Mouse (Mus musculus): ENCODE measurements around the gene Nucb2.

Gene Nucb2

DNA sequence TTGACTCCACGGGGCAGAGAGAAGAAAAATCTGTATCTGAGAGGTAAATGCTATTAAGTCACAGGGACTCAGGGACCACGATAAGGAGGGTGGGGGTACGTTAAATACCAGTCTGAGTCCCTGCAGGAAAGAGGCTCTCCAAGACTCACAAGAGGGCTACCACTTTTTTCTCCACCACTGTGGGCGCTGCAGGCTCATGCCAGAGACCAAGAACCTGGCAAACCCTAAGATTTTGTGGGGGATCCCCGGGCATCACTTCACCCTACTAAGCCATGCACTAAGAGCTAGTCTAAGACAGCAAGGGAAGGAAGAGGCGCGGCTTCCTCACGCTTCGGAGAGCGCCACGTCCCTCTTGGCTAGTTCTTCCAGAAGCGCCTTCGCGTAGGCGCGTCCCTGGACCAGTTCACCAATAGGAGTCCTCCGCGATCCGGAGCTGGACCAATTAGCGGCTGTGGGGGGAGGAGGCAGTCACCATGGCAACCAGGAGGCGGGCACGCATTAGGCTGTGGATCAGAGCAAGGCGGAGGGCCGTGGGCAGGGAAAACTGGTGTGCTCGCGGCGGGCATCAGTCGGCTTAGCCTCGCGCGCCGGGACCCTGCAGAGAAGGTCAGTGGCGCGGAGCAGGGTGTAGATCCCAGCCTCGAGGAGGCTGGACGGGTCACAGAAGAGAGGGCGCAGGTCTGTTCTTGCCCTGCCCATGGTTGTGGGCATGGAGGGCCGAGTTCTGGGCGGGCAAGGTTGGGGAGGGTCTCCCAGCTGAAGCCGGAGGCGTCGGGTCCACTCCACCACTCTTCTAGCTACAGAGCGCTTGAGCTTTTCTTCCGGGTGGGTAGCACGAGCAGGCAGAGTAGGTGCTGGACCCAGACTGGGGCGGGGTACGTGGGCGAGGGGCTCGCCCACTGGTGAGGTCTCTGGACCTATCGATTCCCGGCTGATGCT, at the start of gene Nucb2:
Nucb2 (plus strand) TSS at position 491 of the 939 bp plus-strand sequence.
- DNase-seq (ENCODE audit: low read depth, low spot score), result peak; percentile 99

DNA sequence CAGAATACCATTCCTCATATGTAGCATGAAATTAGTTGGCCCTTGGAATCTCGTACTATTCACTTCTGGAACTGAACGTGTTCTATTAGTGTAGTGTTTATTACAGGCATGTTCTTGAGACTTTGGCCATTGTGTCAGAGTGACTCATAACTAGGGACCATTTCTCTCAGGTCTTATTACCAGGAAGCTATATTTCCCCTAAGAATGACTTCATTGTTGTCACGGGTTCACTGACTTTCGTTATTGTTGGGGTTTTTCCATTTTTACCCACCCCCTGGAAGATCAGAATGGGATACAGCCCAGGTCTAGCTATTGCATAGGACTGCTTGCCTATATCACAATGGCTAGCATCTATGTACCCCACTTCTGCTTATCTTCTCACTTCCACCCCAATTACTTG, 47.2 kb upstream of the Nucb2 start:
- DNase-seq (ENCODE audit: low read depth, low spot score), result no peak

DNA sequence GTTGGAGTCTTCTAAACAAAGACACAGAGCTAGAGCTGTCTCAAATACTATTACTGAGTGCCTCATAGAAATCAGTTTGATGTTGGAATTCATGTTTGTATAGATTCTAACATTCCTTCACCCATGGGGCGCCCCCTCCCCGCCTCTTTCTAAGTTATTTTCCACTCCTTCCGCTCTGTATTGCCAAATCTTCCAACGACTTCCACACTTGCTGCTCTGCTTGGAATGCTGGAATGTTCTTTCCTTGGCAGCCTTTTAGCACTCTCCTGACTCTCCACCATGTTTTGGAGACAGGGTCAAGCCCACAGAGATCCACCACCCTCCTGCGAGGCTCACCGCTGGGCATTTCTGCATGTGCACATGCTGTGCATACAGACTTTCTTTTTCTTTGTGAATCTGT, 46.8 kb upstream of the Nucb2 start:
- DNase-seq (ENCODE audit: low read depth, low spot score), result peak; percentile 16

DNA sequence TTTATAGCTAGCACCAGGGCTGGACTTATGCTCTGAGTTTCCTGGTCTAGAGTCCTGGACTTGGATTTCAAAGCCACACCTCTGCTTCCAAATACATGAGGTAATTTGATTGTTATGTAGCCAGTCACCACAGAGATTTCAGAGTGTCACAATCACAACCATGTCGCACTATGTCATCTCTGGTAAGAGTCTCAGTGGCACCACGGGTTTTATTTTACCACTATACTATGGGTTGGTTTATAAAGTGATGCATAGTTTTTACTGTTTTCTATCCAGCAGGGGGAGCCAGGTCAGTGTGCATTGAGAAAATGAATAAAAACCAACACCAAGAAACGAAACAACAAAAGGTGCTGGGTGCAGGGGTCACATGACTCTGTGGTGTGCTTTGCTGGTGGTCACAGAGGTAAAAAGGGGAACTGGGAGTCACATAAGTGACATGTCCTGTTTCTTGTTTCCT, 45.2 kb upstream of the Nucb2 start:
- peak; percentile 16 for DNase-seq (ENCODE audit: low read depth, low spot score)

DNA sequence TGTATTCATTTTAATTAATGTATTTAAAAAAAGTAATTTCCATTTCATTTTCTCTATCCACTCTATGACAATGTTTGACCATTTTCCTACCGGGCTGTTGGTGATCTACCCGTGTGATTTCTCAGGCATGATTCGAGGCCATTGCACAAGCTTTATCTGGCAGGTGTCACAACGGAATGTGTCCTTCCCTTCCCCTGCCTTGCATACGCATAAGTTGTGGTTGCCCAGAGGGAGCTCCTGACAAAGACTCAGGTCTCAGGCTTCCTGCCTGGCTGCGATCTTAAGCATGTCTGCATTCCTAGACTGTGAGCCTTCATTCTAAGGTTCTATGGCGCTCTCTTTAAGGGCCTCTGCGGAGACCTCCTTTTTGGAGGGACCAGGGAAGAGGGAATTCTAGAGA, 42.1 kb upstream of the Nucb2 start:
- peak; percentile 67 for DNase-seq (ENCODE audit: low read depth, low spot score)

DNA sequence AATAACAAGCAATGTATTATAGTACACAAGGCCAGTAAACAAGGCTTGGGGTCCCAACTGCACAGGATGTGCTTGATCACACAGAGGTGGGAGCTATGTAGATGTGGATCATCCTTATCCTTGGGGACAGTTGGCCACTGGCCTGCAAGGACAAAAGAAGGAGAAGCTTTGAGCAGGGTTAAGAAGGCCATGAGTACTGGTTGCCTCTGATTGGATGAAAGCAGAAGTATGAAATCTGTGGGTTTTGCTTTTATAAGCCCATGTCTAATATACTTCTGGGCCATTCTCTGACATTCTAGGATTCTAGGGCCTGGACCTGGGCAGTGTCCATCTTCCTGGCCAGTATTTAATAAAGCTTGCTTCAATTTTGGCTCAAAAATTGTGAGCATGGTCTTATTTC, 28.3 kb upstream of the Nucb2 start:
- no peak for DNase-seq (ENCODE audit: low read depth, low spot score)

DNA sequence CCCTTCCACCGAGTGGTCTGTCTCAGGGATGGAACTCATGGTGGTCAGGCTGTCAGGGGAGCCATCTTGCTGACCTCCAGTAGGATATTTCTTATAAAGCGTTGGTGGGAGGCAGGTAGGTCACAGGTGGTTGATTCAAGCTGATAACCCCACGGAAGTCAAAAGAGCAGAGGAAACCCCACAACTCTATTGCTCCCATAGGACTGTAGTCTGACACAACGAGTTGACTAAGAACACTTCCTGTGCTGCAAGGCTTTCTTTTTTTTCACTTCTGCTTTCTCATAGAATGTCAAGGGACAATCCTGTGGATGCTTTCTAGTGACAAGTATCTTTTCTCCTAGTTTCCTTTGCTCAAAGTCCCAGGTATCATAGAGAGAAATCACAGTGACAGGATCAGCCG, 27.9 kb upstream of the Nucb2 start:
- DNase-seq (ENCODE audit: low read depth, low spot score), result no peak

DNA sequence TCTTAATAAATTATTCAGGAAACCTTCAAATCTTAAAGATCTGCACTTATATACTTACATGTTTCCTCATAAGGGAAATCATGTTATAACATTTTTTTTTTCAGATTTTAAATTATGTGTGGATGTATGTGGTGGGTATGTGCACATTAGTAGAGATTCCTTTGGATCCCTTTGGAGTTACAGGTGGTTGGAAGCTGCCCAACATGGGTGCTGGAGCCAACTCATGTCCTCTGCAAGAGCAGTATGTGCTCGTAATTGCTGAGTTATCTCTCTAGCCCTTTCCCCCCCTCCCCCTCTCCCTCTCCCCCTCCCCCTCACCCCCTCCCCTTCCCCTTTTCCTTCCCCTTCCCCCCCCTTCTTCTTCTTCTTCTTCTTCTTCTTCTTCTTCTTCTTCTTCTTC, 21.1 kb upstream of the Nucb2 start:
- DNase-seq (ENCODE audit: low read depth, low spot score), result no peak

DNA sequence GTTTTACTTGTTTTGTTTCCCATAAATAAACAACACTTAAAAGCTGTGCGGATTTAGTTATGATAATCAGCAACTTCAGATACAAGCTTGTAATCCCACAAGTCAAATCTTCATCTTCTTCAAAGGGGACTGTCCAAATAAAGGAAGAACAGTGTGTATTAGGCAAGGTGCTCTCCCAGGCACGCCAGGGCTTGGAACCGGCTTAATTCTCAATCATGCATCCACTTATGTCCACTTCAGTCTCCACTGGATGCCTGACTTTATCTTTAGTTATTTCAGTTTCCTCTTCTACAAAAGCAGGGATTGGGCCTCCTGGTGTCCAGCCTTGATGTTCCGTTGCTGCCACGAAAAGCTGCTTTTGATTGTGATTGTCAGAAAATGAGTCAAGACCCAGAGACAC, 20.4 kb upstream of the Nucb2 start:
- DNase-seq (ENCODE audit: low read depth, low spot score), result no peak

DNA sequence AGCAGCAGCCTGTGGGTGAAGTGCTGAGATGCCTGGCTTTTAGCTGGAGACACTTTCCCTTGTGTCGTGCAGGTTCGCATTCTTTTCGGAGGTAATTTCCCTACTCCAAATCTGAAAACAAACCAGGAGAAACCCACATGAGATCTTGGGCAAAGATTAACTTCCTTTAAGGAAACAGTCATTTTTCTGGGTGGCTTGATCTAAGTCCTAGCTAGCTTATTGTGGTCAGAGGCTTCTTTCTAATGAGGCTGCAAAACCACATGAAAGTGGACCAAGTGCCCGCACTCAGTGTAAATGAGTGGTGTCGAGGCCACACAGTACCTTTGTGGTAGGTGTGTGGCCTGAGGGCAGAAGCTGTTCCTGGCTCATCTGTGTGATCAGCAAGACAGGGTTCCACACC, 20.0 kb upstream of the Nucb2 start:
- DNase-seq (ENCODE audit: low read depth, low spot score), result no peak

DNA sequence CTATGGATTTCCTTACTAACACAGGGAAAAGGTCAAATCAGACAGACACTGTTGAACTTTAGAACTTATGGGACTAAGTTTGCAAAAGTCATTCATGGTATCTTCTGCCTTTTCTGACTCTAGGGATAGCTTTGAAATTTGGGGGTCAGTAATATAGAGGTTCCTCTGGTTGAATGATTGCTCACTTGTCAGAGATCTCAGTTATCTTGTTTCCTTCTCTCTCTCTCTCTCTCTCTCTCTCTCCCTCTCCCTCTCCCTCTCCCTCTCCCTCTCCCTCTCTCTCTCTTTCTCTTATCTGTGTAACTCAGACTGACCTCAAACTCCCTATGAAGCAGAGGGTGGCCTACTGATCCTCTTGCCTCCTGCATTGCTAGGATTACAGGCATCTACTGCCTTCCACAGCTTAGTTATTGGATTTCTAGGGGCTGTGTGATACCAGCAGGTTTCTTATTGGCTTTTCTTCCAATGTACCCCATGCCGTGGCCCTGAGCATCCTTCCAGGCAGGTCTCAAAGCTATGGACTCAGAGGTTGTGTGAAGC, 19.0 kb upstream of the Nucb2 start:
- no peak for DNase-seq (ENCODE audit: low read depth, low spot score)

DNA sequence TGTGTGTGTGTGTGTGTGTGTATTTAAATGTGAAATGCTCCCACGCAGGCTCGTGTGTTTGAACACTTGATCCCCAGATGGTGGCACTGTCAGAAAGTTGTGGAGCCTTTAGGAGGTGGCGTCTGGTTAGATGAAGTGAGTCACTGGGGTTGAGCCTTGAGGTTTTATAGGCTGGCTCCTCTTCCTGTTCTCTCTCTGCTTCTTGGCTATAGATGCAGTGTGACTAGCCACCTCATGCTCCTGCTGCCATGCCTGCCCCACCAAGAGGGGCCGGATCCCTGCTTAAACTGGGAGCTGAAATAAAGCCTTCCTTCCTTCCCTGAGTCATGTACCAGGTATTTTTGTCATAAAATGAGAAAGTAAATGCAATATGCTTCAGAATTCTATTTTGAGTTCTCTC, 13.1 kb upstream of the Nucb2 start:
- DNase-seq (ENCODE audit: low read depth, low spot score), result no peak

DNA sequence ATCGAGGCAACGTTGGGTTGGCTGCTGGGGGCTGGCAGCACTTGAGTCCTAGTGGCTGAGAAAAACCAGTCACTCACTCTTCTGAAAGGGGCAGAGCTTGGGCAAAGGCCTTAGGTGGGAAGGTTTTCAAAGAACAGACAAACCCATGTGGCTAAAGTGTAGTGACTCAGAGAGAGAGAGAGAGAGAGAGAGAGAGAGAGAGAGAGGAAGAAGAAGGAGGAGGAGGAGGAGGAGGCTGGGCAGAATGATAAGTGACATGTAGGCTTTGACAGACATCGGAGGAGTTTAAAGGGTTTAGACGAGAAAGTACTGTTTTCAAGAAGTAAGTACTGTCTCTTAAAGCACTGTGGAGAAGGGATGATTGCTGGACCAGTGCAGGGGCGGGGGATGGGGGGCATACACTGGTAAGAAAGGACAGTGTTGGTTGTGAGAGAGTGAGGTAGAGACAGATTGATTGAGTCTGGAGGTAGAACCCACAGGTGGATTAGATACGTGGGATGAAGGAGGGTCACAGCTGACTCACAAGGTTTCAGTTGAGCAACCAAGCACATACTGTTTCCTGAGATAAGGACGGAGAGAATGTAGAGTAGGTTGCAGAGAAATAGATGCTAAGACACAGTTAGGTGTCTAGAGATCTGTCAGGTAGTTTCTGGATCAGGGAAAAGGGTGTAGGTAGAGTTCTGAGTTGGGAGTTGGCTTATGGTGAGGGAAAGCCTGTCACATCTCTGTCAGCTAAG, 10.7 kb upstream of the Nucb2 start:
- DNase-seq (ENCODE audit: low read depth, low spot score), result no peak

DNA sequence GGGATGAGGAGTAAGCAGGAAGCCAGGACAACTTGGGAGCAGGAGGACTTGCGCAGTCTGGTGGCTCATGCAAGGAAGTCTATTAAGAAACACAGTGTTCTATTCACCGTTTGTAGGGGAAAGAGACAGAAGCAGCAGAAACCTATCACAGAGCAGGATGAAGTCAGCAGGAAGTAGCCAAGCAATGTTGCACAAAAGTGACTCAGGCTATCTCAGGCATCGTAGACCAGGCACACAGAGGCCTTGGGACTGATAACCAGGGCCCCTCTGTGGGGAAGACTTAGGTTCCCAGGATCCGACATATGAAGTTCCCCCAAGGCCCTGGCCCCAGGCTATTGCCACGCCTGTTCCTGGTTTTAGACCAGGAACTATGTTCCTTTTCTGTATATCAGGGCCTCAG, 9.6 kb upstream of the Nucb2 start:
- no peak for DNase-seq (ENCODE audit: low read depth, low spot score)

DNA sequence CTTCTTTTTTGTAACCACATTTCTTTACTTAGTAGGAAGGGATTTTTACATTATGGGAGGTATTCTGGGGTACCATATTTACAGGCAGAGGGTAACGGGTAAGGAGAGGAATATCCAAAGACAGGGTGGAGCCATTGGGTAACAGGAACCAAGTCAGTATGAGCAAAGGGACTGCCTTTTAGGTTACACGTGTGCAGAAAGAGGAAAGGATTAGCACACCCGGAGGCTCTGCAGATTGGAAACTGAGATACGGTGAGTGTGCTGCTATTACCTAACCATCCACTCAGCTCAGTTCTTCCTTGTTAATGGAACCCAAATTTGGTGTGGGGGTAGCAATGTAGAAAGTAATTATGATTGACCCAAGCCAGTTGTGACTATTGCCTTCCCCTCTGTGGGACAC, 7.4 kb upstream of the Nucb2 start:
- DNase-seq (ENCODE audit: low read depth, low spot score), result no peak

DNA sequence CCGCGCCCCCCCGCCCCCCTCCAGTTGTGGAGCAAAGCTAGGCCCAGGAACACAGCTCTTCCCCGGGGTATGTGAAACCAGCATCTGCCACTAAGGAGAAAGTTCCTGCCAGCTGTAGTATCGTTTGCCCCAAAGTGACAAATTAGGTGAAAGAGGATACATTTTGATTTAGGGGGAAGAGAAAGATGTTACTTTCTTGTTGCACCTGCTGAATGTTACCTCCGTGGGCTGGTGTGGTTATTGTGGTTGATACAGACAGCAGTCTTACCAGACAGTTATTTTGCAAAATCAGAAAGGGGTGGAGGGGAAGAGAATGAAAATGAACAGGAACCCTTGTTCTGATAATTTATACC, 625 bp downstream of the Nucb2 start:
- DNase-seq (ENCODE audit: low read depth, low spot score), result no peak

DNA sequence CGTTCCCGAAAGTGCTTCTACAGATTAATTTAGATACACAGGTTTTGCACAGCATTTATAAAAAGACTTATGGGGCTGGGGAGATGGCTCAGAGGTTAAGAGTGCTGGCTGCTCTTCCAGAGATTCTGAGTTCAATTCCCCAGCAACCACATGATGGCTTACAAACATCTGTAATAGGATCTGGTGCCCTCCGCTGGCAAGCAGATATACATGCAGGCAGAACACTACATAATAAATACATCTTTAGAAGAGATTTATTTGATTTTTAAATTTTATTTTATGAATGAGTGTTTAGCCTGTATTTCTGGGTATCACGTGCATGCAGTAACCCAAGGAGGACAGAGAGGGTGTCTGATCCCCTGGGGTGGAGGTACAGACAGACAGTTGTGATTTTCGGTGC, 9.9 kb downstream of the Nucb2 start:
- DNase-seq (ENCODE audit: low read depth, low spot score), result peak; percentile 20

DNA sequence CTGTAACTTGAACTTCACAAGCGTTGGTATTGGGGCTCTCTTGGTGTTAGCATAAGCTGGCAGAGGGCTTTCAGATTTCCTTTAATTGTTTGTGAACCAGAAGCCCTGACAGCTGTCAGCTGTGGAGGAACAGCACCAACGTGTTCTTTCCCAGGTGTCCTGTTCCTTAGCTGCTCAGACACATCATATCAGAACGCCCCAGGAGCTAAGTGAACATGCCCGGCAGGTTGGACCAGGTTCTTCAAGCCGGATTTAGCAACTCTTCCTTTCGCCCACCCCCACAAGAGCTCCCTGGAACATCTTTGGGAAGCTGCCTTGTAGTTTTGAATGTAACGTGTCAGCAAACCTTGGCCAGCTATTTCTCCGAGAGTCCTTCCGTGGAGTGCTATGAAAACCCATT, 10.4 kb downstream of the Nucb2 start:
- no peak for DNase-seq (ENCODE audit: low read depth, low spot score)

DNA sequence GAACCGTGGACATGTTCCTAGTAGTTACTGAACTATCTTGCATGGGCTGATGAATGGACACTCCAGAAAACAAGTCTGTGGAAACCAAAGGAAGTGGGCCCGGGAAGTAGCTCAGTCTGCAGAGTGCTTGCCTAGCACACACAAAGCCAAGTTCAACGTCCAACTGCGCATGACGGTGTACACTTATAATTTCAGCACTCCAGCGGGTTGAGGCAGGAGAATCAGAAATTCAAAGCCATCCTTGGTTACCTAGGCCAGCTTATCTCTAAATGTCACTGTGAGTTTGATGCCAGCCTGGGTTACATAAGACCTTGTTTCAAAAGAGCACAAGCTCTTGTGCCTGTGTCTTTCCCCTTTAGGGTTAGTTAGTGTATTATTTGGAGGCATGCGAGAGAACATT, 10.9 kb downstream of the Nucb2 start:
- no peak for DNase-seq (ENCODE audit: low read depth, low spot score)

DNA sequence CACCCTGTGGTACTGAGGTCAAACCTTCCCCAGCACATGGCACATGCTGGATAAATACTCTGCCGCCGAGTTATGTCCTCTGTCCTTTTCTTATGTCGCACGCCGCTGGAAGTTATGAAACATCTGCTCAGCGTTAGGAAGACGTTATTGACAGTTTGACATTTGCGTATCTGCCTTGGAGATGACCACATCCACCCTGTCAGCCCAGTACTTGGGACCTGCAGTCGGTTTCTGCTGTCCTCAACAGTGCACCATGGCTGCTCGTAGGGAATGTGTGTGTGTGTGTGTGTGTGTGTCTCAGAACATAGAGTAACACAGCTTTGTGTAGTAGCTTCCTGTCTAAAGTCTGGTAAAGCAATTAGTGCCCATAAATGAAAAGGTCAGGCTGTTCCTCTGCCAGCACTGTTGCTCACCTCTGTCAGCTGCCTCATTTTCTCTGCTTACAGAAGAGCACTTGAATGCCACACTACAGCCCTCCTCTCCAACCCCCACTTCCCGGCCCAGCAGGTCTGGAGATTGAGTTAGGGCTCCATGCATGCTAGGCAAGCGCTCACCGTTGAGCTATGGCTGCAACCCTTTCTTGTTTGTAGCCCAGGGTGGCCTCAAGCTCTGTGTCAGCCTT, 11.5 kb downstream of the Nucb2 start:
- DNase-seq (ENCODE audit: low read depth, low spot score), result no peak

DNA sequence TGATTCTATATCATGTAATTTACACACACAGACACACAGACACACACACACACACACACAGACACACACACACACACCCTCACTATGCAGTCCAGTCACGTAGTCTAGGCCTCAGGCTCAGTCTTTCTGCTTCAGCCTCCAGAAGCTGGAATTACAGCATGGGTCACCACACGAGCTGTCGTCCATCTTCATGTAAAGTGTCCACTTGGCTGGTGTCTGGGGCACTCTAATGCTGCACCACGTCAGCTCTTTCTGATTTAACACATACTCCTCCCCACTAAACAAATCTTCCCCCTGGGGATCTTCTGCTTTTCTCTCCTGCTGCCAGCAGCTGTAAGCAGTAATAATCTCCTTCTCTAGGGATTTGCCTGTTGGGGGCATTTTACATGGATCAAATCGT, 13.1 kb downstream of the Nucb2 start:
- DNase-seq (ENCODE audit: low read depth, low spot score), result no peak

DNA sequence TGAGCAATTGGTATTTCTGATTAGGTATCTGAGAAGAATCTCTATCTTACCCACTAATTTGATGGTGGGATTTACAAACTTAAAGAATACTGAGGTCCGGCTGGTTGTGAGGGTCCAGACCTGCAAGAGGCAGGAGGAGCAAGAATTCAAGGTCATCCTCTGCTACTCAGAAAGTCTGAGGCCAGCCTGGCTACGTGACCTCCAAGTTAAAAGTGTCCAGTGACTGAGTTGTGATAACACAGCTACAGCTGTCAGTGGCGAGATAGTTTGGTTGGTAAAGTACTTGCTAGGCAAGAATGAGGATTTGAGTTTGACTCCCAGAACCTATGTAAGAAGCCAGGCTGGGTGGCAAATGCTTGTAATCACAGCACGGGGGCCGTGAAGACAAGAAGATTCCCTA, 14.0 kb downstream of the Nucb2 start:
- DNase-seq (ENCODE audit: low read depth, low spot score), result no peak

All from ZHBTc4 (cell line).